Mouse (Mus musculus) heart, postnatal 4 days (tissue): ENCODE data around the gene Pdgfa. TPM values are rescaled to one million over a fixed set of nuclear protein-coding genes. Genes with fewer than 3 reads are reported as not detected.
A peak's percentile ranks its signal among the peaks of the same experiment; 100 is the strongest.

Source experiments
- DNase-seq: peaks from one replicate; pipeline ENCODE4 v3.0.0; 2021
- total RNA-seq, 2 experiments: library from RNA; stranded (reverse); gene quantifications; 2 replicates each; pipeline ENCODE4 v1.2.3; 2021

Pdgfa gene
- total RNA-seq: 10 to 100 TPM; 54.5 to 59.3 TPM

DNA sequence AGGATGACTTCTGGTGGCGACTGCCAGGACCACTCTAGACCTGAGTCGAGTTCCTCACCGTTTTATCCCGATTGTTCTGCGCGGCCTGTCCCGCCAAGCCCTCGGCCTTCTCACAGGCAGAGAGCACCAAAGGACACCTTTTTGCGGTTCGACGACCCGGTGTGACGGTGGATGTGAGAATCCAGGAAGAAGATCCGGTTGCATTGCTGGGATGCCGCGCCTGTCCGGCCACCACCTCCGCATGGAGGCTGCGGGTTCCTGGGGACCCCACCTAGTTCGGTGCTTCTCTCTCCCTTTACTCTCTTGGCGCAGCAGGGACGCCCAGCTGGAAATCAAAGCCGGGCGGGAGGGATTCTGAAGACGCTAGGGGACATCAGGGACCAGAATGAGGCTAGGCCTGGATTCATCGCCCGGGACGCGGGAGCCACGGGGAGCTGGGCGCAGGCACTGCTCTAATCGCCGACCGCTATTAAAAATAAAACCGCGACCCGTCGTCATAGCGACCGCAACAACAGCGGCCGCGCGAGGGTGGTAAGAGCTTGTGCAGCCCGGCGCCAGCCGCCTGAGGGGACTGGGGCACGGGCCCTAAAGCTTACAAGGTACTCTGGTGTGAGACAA lies at the start of gene Pdgfa:
Pdgfa (minus strand) TSS at position 200 of the 618 bp plus-strand sequence.
- peak; percentile 88 for DNase-seq

- no peak for DNase-seq
Measured at GRCm38 (mm10) chr5:139046636-139047035, 49.5 kb upstream of the Pdgfa start.

GRCm38 (mm10) chr5:139043546-139043945 lies 46.4 kb upstream of the Pdgfa start:
- DNase-seq: no peak

GRCm38 (mm10) chr5:139042299-139042698 lies 45.1 kb upstream of the Pdgfa start:
- no peak for DNase-seq

DNA sequence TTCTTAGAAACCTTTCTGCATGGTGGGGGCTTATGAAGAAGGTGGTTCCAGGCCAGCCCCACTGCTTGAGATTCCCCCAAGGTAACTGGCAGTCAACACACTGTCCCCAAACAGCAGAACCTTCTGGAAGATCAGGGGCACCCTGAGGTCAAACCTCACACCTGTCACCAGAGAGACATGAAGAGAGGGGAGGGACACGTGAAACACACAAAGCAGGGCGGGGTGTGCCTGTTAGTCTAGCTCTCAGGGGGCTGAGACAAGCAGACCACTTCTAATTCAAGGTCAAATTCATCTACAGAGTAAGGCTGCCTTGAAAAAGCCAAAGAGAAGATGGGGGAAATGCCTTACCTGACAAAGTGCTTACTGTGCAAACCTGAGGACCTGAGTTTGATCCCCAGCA lies 38.0 kb upstream of the Pdgfa start:
- DNase-seq: no peak

DNA sequence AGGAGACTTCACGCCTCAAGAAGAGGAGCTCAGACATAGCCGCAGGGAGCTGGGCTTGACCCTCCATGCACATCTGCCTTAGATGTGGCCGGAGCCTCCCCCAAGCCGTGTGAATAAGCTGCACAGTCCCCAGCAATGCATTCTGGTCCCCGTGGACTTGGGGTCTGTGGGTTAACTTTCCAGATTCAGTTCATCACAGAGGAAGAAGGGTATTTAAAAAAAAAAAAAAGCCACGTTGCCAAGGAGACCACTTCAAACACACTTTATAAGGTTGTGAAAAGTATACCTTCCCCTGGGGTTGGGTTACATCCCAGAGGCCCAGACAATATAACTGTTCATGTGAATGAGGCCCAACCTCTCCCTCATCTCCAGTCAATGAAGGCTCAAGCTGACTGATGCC lies 37.6 kb upstream of the Pdgfa start:
- DNase-seq: no peak

DNA sequence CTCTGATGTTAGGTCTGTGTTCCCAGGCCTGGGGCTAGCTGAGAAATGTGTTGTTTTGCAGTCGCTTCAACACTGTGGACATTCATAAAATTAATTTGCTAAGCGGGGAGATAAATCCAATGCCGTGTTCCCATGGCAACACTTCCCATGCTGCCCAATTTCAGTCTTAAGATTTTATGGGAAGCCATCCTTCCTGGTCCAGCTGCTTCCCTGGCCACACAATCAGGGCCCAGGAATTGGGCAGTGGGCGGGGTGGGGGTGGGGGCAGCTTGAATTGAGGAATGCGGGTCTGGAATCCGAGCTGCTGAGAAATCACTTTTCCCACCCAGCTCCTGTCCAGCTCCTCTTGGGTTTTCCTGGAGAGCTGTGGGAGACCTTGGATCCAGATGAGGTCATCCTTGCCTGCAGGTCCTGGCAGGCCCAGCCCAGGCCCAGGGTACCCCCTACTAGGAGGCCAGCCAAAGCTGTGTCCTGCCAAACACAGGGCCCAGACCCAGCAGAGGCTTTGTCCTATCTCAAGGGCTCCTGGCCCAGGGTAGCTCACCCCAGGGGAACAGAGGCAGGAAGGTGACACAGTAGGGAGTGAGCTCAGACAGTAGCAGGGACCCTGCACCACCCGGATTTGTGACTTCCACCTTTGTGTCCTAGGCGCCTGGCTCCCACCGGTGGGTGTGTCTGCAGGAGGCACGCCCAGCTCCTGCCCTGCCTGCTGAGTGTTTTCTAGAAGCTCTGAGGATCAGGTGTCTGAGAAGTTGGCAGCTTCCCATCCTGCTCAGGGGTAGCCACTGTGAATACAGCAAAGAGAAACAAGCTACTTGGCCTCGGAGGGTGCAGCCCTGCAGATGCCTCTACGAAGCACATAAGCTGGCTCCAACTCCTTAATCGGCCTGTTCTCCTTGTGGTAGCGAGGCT lies 36.5 kb upstream of the Pdgfa start:
- DNase-seq: peak; percentile 20

- DNase-seq: no peak
Measured at GRCm38 (mm10) chr5:139027603-139028002, 30.4 kb upstream of the Pdgfa start.

GRCm38 (mm10) chr5:139024351-139025105 lies 27.4 kb upstream of the Pdgfa start:
- DNase-seq: no peak

GRCm38 (mm10) chr5:139020595-139020994 lies 23.4 kb upstream of the Pdgfa start:
- DNase-seq: no peak

- peak; percentile 92 for DNase-seq
Measured at GRCm38 (mm10) chr5:139017371-139018124, 20.4 kb upstream of the Pdgfa start.

DNA sequence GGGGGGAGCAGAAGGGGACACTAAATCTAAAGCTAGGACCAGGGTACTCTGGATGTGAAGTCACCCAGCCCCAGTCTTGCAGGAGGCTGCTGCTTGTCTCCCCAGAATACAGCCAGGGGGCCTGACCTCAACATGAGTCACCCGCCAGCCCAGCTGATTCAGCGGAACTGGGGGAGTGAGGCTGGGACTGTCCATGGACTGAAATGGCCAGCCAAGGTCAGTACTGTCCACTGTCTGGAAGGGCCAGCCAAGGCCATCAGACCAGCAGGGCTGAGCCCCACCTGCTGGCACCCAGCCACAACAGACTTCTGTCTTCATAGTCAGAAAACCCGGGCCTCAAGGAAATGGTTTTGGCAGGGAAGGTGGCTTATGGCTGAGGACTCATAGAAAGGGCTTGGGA lies 17.9 kb upstream of the Pdgfa start:
- DNase-seq: peak; percentile 75

GRCm38 (mm10) chr5:139010649-139011048 lies 13.5 kb upstream of the Pdgfa start:
- DNase-seq: no peak

DNA sequence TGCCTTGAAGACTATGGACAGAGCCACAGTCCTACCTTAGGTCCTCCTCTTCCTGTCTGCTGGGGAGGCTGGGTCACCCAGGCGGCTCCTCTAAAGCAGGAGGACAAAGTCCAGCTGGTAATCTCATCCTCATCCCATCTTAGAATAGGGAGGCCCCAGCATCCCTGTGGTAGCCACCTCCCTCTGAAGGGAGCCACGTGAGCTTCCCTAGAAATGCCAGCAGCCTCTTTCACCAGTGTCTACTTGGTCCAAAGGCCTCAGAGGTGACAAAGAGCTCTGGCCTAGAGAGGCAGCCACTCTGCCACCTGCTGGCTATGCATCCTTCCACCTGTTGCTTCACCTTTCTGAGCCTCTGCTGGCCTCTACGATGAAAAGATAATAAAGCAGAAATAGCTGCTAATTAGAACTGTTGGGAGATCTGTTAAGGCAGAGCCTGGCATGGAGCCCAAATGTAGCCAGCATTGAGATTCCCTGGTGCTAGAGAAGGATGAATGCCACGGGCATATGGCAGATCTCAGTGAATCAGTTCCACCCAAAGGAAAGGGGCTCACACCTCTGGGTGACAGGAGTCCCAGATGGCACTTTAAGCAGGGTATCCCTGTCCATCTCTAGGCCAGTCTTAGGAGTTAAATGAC lies 10.1 kb upstream of the Pdgfa start:
- DNase-seq: peak; percentile 35

DNA sequence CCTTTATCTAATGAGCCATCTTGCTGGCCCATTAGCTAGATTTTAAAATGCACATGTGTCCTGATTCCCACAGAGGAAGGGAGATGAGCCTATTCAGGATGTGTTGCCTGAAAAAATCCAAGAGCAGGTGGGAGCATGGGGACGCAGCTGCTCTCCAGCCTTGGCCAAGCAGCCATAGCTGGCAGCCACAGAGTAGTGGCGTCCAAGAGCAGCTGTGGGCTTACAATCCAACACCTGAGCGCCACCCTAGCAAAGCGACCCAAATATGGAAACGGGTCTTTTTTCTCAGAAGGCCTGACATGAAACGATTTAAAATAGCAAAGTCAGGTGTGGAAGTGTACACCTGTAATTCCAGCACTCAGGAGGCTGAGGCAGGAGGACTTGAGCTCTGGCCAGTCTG lies 7.4 kb upstream of the Pdgfa start:
- DNase-seq: no peak

- no peak for DNase-seq
Measured at GRCm38 (mm10) chr5:138999716-139000115, 2.5 kb upstream of the Pdgfa start.

DNA sequence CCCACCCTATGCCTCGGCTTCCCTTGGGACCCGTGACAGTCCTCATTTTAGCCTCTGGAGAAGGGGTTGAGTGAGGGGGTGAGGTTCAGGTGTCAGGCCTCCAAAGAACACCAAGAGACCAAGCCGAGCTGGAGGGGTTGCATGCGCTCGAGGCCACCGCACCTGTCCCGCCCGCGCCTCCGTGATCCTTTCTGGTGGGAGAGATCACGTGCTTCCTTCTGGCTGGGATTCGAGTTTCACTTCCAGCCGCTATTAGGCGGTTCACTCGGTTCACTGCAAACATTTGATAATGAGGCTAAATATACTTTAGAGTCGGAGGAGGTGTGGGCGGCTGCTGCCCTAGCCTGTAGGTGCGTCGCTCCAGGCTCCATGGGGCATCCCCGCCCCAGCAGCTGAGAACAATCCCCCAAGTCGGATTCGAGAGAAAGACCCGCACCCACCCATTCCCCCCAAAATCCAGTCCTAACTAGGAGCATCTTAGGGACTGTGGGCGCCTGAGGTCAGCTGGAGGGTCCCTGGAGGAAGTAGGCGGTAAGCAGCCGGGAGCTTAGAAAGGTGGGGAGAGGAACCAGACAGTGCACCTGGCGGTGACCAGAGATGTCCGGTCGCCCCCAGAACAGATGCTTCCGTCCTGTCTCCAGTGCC lies 888 bp upstream of the Pdgfa start:
- peak; percentile 76 for DNase-seq

- peak; percentile 62 for DNase-seq
Measured at GRCm38 (mm10) chr5:138996322-138997073, 672 bp downstream of the Pdgfa start.

DNA sequence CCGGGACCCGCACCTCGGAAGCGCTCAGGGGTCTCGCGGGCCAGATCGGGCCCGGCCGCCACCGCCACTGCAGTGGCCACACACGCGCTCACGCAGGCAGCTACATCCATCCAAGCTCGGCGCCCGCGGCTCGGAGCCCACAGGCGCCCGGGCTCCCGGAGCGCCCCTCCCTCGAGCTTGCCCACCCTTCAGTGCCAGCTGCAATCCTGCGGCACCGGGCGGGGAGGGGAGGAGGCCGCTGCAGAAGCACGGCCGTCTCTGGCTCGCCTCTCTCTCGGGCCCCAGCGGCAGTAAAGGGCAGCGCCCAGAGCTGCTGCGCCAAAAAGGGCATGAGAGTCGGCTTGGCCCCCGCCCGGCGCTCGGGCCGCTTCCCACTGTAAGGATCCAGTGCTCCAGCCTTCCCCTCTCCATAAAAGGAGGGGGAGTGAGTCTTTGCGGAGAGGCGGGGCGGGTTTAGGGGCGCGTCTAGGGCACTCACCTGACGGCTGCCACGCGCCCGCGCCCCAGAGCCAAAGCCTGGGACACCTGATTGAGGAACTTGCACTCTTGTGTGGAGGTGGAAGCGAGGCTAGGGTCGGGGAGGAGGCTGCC lies 1.4 kb downstream of the Pdgfa start:
- peak; percentile 87 for DNase-seq
